Mouse (Mus musculus) neural tube, embryonic 15.5 days (tissue): ENCODE data around the gene Cntnap1. TPM values are rescaled to one million over a fixed set of nuclear protein-coding genes. Genes with fewer than 3 reads are reported as not detected.

Experiments
- ATAC-seq: fragments of 200-750 bp; cut with Nextera tagmentation; 2 replicates; pipeline ENCODE4 v1.8.0; 2017; ENCODE audit warnings: mild to moderate bottlenecking, moderate TSS enrichment, moderate library complexity; ENCODE audit not compliant: low FRiP score
- H3K27ac ChIP-seq: fragments of 300-500 bp; sonication (generic); replicated peaks from 2 replicates; pipeline ENCODE4 v1.5.1; 2015; ENCODE audit warnings: mild to moderate bottlenecking, inconsistent platforms
- H3K27me3 ChIP-seq: fragments of 300-500 bp; sonication (generic); replicated peaks from 2 replicates; pipeline ENCODE4 v1.6.1; 2015; ENCODE audit warnings: inconsistent platforms
- H3K36me3 ChIP-seq: fragments of 300-500 bp; sonication (generic); 2 replicates; pipeline ENCODE4 v1.6.1; 2015; ENCODE audit warnings: inconsistent platforms
- H3K4me1 ChIP-seq: fragments of 300-500 bp; sonication (generic); 2 replicates; pipeline ENCODE4 v1.6.1; 2015; ENCODE audit warnings: inconsistent platforms
- H3K4me2 ChIP-seq: fragments of 300-500 bp; sonication (generic); 2 replicates; pipeline ENCODE4 v1.6.1; 2015; ENCODE audit warnings: inconsistent platforms, mild to moderate bottlenecking, moderate library complexity
- H3K4me3 ChIP-seq: fragments of 300-500 bp; sonication (generic); replicated peaks from 2 replicates; pipeline ENCODE4 v1.5.1; 2015; ENCODE audit warnings: mild to moderate bottlenecking, inconsistent platforms
- H3K9ac ChIP-seq: fragments of 300-500 bp; sonication (generic); replicated peaks from 2 replicates; pipeline ENCODE4 v1.6.1; 2015; ENCODE audit warnings: mild to moderate bottlenecking, inconsistent platforms
- H3K9me3 ChIP-seq: fragments of 300-500 bp; sonication (generic); replicated peaks from 2 replicates; pipeline ENCODE4 v1.6.1; 2016; ENCODE audit warnings: inconsistent platforms
- WGBS: fragments of 180-500 bp; shearing (Covaris S2); methylation state at CpG from one replicate; pipeline ENCODE4 v1.1.7; 2015; ENCODE audit warnings: mixed read lengths; 5-methylcytosine and 5-hydroxymethylcytosine counted together
- polyA plus RNA-seq: library from polyadenylated mRNA; unstranded; fragments of >200 nt; fragmentation: Nextera tagmentation; extraction: Ambion mirVana; gene quantifications from 2 replicates; pipeline ENCODE4 v1.2.1, GENCODE M21; 2015

Cntnap1 gene
- polyA plus RNA-seq, 1 experiment from 2014 or later = 12.3 TPM

GRCm38 (mm10) chr11:101164677-101165580 is 5.4 kb upstream of the Cntnap1 start:
- WGBS = 26% methylated on average over 35 of the region's 35 CpGs
- H3K27ac ChIP-seq = no peak overlapping the region
- peaks cover 25% of the 10 kb centered on the region for H3K4me1 ChIP-seq
- H3K27me3 ChIP-seq = peaks cover 79% of the 10 kb centered on the region
- 0 out of 2 replicates have a peak overlapping the region, but pooled peaks have one; percentile 47 for H3K4me2 ChIP-seq
- H3K36me3 ChIP-seq = peaks cover 37% of the 10 kb centered on the region
- ATAC-seq = no peak
- no peaks in the 10 kb centered on the region for H3K9me3 ChIP-seq
- H3K4me3 ChIP-seq = no peak overlapping the region
- no peak overlapping the region for H3K9ac ChIP-seq

GRCm38 (mm10) chr11:101166357-101166756 is 4.0 kb upstream of the Cntnap1 start:
- no peak overlapping the region for H3K9ac ChIP-seq
- peaks cover 35% of the 10 kb centered on the region for H3K36me3 ChIP-seq
- H3K27me3 ChIP-seq = peaks cover 82% of the 10 kb centered on the region
- ATAC-seq = no peak
- H3K4me3 ChIP-seq = no peak overlapping the region
- no peak overlapping the region for H3K27ac ChIP-seq
- H3K4me2 ChIP-seq = no peak overlapping the region
- H3K9me3 ChIP-seq = no peaks in the 10 kb centered on the region
- H3K4me1 ChIP-seq = peaks cover 36% of the 10 kb centered on the region
- WGBS = 44% methylated on average over 14 of the region's 14 CpGs

- no peaks in the 10 kb centered on the region for H3K9me3 ChIP-seq
- no peak overlapping the region for H3K4me3 ChIP-seq
- H3K9ac ChIP-seq = no peak overlapping the region
- WGBS = 51% methylated on average over 19 of the region's 19 CpGs
- H3K36me3 ChIP-seq = peaks cover 29% of the 10 kb centered on the region
- peaks cover 45% of the 10 kb centered on the region for H3K4me1 ChIP-seq
- no peak for ATAC-seq
- H3K27ac ChIP-seq = no peak overlapping the region
- no peak overlapping the region for H3K4me2 ChIP-seq
- H3K27me3 ChIP-seq = peaks cover 73% of the 10 kb centered on the region
Observed at GRCm38 (mm10) chr11:101167211-101167962, 2.9 kb upstream of the Cntnap1 start.

- Histone ChIP-seq H3K4me2 (peak overlapping the region; percentile 76; the same call in 1 of the 2 replicates), H3K4me1 (peaks cover 49% of the 10 kb centered on the region), H3K27ac (no peak overlapping the region), H3K9me3 (no peaks in the 10 kb centered on the region), H3K4me3 (no peak overlapping the region), H3K27me3 (peaks cover 67% of the 10 kb centered on the region), H3K36me3 (peaks cover 29% of the 10 kb centered on the region), H3K9ac (no peak overlapping the region)
- ATAC-seq = no peak
- 55% methylated on average over 8 of the region's 8 CpGs for WGBS
Observed at GRCm38 (mm10) chr11:101167963-101168300, 2.4 kb upstream of the Cntnap1 start.

GRCm38 (mm10) chr11:101168301-101168980 is 1.9 kb upstream of the Cntnap1 start:
- peak overlapping the region; percentile 9; the same call in 1 of the 2 replicates for H3K4me3 ChIP-seq
- peaks cover 62% of the 10 kb centered on the region for H3K27me3 ChIP-seq

GRCm38 (mm10) chr11:101169301-101170107 is 819 bp upstream of the Cntnap1 start:
- H3K27ac ChIP-seq = no peak overlapping the region
- 13% methylated on average over 17 of the region's 17 CpGs for WGBS
- H3K4me1 ChIP-seq = peaks cover 58% of the 10 kb centered on the region
- peak overlapping the region; percentile 70 for H3K4me3 ChIP-seq
- H3K27me3 ChIP-seq = peaks cover 51% of the 10 kb centered on the region
- H3K9ac ChIP-seq = peak overlapping the region; percentile 65
- peaks cover 24% of the 10 kb centered on the region for H3K36me3 ChIP-seq
- H3K9me3 ChIP-seq = no peaks in the 10 kb centered on the region
- H3K4me2 ChIP-seq = peak overlapping the region; percentile 76
- ATAC-seq = no peak

More at GRCm38 (mm10) chr11:101168301-101168980, 1.9 kb upstream of the Cntnap1 start:
- WGBS = 71% methylated on average over 18 of the region's 18 CpGs
- no peaks in the 10 kb centered on the region for H3K9me3 ChIP-seq
- H3K36me3 ChIP-seq = peaks cover 24% of the 10 kb centered on the region
- H3K9ac ChIP-seq = no peak overlapping the region
- peak overlapping the region; percentile 76 for H3K4me2 ChIP-seq
- no peak for ATAC-seq
- no peak overlapping the region for H3K27ac ChIP-seq
- H3K4me1 ChIP-seq = peaks cover 55% of the 10 kb centered on the region

GRCm38 (mm10) chr11:101170811-101171610 is 688 bp downstream of the Cntnap1 start, which contains the start of gene Plekhh3:
Plekhh3 (minus strand) TSS chr11:101171351.
- Histone ChIP-seq H3K9ac (peak within 1 kb of the TSS; percentile 65), H3K36me3 (peaks cover 19% of the 10 kb centered on the region), H3K4me1 (peaks cover 70% of the 10 kb centered on the region), H3K27me3 (peaks cover 40% of the 10 kb centered on the region), H3K4me2 (peak within 1 kb of the TSS; percentile 76), H3K27ac (peak within 1 kb of the TSS; percentile 86), H3K9me3 (no peaks in the 10 kb centered on the region), H3K4me3 (peak within 1 kb of the TSS; percentile 70)
- peak; percentile 95 for ATAC-seq
- WGBS = 1% methylated on average over 48 of the region's 50 CpGs

- Histone ChIP-seq H3K9ac (peak overlapping the region; percentile 50), H3K27ac (peak overlapping the region; percentile 86), H3K27me3 (peaks cover 37% of the 10 kb centered on the region), H3K4me3 (peak overlapping the region; percentile 50), H3K4me2 (peak overlapping the region; percentile 76), H3K36me3 (peaks cover 10% of the 10 kb centered on the region), H3K4me1 (peaks cover 76% of the 10 kb centered on the region), H3K9me3 (no peaks in the 10 kb centered on the region)
- peak; percentile 79 for ATAC-seq
- WGBS = under 1% methylated on average over 31 of the region's 31 CpGs
Observed at GRCm38 (mm10) chr11:101171721-101172433, 1.6 kb downstream of the Cntnap1 start.

GRCm38 (mm10) chr11:101172434-101172815 is 2.1 kb downstream of the Cntnap1 start:
- Histone ChIP-seq H3K9me3 (no peaks in the 10 kb centered on the region), H3K9ac (peak overlapping the region; percentile 50), H3K4me1 (peaks cover 82% of the 10 kb centered on the region), H3K4me3 (peak overlapping the region; percentile 50), H3K4me2 (peak overlapping the region; percentile 76), H3K27ac (peak overlapping the region; percentile 86), H3K27me3 (peaks cover 37% of the 10 kb centered on the region), H3K36me3 (peaks cover 5% of the 10 kb centered on the region)
- ATAC-seq = no peak
- 11% methylated on average over 5 of the region's 5 CpGs for WGBS

GRCm38 (mm10) chr11:101173112-101173511 is 2.8 kb downstream of the Cntnap1 start:
- Histone ChIP-seq H3K27me3 (peaks cover 37% of the 10 kb centered on the region), H3K9me3 (no peaks in the 10 kb centered on the region), H3K4me3 (peak overlapping the region; percentile 35), H3K4me1 (peaks cover 88% of the 10 kb centered on the region), H3K27ac (peak overlapping the region; percentile 63), H3K36me3 (no peaks in the 10 kb centered on the region), H3K9ac (no peak overlapping the region), H3K4me2 (peak overlapping the region; percentile 75)
- ATAC-seq = no peak
- 8% methylated on average over 11 of the region's 11 CpGs for WGBS
